Mouse (Mus musculus) gastrocnemius, postnatal 25 days (tissue): ENCODE data around the gene Ank3. TPM values are rescaled to one million over a fixed set of nuclear protein-coding genes. Genes with fewer than 3 reads are reported as not detected.

Experiments
- DNase-seq: peaks from one replicate; pipeline ENCODE4 v3.0.0; 2022
- total RNA-seq, 2 experiments: library from RNA; stranded (reverse); gene quantifications; 1 replicate in 1 of 2; 2 replicates in 1 of 2; pipeline ENCODE4 v1.2.3; 2021

The Ank3 gene
- total RNA-seq, 2 experiments from 2014 or later = 86.6 to 98.7 TPM

DNA sequence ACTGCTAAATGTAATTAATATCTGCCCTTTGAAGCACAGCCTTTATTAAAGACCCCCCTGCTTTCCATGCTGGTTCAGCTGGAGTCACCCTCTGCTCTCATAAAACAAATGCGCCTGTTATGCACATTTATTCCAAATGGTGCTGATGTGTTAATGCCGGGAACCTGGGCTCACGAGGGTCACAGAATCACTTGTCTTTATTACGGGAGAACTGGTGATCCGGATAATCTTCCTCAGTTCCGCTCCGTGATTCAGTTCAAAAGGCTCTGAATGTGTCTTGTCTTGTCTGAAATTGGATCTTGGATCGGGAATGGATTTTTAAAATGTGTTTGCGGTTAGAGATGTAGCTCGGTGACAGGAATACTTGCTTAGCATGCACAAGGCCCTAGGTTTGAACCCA, 321.9 kb downstream of the Ank3 start:
- DNase-seq = no peak

DNA sequence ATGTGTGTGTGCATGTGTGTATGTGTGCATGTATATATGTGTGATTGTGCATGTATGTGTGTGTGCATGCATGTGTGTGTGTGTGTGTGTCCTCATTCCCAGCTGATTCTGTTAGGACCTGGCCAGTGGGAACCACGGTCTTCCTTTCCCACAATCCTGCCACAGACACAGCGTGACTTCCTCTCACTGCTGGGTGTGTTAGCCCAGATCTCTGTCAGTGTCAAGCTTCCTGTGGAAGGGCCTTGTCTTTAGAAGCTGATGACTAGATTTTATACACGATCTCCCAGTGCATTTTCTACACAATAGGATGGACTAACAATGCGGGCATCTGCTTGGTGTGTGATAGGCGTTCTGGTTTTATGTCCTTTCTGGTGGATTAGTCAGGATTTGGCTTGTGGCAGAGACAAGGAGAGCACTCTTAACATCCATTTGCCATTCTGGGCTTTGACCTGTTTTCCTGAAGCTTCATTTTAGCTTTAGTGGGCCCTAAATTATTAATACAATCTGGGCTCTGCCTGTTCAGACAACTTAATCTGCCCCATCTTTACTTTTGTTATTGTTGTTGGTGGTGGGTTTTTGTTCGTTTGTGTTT, 322.4 kb downstream of the Ank3 start:
- no peak for DNase-seq

DNA sequence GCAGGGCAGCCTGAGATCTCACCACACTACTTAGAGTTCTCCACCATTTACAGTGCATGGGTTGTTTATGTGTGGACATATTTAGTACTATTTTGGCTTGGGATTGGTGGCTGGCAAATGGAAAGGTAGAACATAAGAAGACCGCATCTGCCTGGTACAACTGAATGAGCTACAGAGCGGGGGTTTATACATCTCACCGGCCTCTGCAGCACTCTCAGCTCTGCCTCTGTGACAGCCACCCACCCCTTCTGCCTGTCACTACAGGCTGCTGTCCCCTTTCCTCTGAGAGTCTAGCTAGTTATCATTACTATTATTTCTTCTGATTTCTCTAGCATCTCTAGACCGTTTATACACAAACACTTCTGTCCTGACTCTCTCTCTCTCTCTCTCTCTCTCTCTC, 325.6 kb downstream of the Ank3 start:
- no peak for DNase-seq

DNA sequence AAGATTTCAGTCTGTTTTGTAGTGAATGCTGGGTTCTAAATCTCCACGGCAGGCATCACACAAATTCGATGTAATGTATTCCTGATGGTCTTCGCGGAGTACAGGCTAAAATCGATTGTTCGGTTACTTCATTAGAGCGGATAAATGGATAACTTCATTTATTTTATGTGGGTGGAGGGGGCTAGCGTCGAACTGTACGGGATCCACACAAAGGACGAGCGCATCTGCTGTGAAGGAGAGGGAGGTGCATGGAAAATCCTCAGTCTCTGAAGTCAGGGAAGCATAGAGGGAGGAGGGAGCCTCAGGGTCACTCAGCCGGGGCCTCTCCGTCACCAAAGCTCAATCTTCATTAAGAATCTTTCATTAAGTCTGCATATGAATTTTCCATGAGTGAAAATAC, 326.5 kb downstream of the Ank3 start:
- no peak for DNase-seq

DNA sequence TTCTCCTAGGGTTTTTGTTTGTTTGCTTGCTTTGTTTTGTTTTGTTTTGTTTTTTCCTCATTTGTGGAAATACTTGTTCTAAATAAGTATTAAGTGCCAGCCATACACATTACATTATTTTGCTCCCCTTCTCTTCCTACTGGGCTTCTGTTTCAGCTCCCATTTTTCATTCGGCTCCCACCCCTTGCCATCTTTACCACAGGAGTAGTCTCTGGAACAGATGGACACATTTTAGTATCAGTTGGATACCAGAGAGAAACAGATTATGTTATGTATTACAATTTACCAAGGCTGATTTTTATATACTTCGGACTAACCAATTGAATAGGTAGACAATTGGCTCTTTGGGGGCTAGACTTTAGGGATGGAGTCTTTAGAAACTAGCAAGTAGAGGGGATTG, 327.7 kb downstream of the Ank3 start:
- no peak for DNase-seq

DNA sequence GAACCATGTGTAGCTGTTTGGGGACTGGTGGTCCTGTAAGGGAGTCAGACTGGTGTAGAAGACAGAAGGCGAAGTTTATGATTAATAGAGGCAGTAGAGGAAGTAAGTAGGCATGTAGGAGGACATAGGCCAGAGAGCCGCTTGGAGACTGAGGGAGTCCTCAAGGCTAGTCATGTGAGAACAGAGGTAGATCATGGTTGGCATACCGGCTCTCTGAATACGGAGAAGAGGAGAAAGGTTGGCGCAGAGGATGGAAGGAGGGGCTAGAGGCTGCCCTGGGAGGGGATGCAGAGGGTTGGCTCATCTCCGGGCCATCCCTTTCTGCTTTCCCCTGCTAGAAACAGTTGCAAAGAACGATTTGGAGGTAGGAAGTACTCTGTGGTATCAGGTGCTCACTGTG, 328.2 kb downstream of the Ank3 start:
- no peak for DNase-seq

DNA sequence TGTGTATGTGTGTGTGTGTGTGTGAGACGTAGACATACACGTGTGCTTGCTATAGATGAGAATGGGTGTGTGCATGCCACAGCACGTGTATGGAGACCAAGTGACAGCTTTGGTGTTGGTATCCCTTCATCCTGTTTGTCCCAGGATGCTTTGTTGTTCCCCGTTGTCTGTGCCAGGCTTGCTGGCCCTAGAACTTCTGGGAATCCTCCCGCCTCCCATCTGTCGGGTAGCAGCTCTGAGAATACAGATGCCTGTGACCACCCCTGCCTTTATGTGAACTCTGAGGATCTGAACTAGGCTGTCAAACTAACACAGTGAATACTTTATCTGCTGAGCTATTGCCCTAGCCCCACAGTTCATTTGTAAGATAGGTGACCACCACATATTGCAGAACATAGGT, 330.3 kb downstream of the Ank3 start:
- no peak for DNase-seq

DNA sequence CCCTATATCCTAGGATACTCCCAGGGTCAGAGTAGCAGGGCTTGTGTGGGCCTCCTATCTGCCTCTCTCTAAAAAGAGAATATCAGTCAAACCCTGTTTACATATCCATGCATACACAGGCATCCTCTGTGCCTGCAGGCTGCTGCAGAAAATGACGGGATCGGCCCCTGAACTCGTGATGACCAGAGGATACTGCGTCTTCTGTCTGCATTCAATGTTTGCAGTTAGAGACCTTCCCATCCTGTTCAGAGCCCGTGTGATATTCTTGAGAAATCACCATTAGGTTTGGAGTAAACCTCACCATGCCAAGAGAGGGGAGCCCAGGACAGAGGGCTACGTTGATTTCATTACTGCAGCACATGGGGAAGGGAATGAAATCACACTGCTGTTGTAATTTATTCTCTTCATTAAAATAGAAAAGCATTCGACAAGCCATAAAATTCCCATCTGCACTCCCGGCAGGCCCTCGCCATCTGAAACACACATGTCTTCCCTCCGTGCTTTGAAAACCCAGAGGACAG, 331.8 kb downstream of the Ank3 start:
- no peak for DNase-seq

DNA sequence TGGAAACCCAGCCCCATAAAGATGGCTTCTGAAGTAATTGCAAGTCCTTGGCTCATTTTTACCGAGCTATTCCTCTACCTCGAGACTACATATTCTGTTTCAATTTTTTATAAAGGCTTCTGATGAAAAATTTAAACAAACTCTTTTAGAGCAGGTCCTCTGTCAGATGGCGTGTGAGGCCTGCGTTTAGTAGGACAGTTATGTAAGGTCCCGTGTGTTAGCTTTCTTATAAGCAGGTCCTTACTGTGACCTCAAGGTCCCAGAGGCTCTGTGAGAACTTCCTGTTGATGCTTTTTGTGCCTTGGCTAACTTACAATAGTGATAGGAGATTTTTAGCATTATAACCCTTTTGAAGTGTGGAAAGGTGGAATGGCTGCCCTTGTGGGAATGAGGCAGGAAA, 332.8 kb downstream of the Ank3 start:
- no peak for DNase-seq

DNA sequence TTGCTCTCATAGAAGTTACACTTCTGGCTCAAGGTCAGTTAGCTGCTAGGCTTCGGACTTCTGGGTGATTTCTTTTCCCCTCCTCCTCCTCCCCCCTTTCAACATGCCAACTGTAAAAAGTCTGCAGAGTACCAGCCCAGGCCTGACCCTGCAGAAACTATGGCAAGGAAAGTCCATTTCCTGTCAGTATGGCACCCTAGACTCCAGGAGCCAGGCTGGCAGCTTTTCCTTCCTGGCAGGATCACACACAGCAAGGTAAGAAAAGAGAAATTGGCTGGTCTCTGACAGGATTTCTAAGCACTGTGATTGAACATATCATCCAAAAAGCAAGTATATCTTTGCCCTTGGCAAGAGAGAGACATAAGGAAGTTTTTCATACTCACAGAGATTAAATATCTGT, 333.3 kb downstream of the Ank3 start:
- no peak for DNase-seq

DNA sequence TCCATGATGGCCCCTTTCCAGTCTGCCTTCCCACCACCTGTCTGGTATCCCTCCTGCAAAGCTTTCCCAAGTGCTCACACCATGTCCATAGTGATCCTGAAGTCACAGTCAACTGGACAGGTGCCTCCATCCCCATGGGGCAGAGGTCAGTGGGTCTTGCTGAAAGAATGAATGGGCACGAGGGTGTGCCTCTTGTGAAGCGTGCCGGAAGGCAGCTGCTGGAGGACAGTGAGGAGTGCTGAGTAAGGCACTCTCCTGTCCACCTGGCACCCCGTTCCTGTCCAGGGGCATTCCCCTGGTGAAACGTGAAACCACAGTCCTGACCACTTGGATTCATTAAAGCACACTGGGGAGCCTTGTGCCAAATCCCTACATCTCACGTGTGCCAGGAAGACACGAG, 337.7 kb downstream of the Ank3 start:
- peak; percentile 25 for DNase-seq

DNA sequence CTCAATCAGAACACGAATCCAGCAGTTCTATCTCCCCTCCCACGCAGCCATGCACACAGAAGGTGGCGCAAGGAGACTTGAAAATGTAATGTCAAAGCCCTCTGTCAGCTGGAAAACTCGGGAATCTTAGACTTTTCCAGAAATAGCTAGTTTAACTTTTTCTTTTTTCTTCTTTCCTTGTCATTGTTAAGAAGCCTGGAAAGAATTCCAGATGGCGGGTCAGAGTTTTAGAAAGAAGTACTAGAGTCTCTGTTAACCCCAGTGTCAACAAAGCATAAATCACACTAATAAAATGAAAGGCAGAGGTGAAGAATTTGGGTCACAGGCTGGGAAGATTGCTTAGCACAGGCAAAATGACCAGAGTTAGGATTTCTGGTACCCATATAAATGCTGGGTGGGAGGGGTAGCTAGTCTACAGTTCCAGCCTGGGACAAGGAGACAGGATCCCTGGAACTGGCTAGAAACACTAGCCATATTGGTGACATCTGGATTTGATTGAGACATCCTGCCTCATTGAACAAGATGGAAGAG, 340.2 kb downstream of the Ank3 start:
- DNase-seq = no peak

DNA sequence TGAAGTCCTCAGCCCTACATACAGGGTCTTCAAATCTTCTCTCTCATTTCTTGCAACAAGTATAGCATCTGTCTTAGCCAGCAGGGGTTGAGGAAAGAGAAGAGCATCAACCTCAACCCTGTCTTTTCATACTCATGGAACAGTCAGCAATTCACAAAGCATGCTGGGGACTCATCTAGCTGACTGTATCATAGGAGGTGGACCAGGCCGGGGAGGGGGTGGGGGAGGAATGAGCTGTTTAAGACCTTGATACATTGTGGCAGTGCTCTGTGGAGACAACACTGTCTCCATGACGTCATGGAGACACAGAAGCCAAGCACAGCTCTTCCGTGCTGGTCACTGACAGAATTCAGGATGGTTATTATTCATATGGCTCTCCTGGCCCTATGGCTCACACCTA, 344.0 kb downstream of the Ank3 start:
- DNase-seq = no peak

DNA sequence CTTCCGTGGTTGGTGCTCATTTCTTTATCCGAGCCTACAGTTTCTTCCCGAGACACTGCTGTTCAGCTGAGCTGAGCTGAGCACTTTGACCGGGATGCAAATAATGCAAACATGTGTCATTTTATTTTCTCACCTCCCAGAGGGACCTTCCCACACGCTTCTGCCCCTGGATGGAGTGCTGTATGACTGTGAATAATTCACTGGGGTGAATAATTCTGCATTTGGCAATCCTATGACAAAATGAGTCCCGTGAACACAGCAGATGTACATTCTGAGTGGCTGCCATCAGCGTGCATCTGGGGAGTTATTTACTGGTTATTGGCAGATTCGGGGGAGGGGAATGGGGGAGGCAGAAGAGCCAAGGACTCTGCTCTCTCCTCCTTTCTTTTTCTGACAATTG, 345.6 kb downstream of the Ank3 start:
- no peak for DNase-seq

DNA sequence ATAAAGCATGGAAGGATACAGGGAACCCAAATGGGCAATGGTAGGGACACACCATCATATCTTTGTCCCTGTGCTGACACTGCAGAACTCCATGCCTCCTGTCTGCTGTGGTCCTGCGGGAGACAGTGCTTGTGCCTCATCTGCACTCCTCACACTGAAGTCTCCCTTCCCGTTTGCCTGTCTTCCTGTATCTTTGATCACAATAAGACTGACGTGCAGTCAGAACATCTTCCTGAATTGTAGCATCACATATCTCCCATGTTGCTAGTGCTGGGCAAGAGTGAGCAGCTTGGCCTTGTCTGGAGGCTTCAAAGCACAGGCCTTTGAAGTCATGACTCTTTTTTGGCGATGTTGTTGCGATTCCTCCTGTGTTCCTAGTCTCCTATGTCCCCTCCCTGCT, 346.3 kb downstream of the Ank3 start:
- no peak for DNase-seq

DNA sequence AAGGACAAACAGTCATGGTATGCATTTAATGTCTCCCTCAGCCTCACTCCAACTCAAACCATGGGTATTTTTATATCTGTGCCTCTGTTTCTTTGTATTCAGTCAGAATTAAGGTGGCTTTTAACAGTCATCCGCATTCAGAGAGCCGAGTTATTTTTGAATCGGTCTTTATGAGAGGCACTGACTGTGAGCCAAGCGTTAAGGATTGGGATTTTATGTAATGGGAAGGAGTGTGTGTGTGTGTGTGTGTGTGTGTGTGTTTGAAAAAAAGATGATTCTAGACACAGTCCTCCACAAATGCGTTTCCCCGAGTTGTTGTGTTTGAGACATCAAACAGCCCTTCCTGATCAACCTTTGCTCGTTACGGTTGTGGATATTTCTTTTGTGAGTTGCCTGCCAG, 347.7 kb downstream of the Ank3 start:
- DNase-seq = no peak

DNA sequence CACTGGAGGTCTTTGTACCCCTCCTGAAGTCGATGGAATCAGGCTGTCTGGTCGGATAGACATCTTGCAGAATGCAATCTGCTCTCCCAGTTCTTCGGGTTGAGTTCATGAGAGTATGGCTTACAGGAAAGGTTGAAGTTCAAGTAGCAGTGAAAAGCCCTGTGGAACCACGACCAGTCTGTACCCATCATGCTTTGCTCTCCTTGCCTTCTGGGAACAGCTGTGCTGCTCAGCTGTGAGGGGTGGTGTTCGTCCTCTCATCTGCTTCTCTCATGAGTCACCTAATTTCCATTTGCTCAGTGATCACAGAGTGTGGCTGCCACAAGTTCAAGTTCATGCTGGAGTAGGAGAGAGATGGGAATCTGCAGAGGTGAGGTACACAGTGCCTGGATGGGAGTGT, 348.2 kb downstream of the Ank3 start:
- DNase-seq = no peak

DNA sequence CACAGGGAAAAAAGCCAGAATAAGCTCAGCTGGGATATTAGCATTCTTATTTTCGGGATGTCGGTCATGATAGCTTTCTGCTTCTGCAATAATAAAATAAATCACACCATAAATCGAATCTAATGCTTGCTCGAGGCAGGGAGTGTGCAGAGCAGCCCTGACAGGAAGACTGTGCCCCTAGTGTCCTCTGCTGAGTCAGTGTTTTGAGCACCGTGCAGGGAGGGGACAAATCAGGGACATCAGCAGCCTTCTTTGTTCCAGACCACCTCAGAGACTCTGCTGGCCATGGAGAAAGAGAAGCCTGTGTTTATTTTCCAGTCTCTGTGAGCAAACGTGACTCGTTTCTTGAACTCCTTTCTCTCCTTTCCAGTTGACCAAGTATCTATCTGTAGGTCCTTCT, 352.8 kb downstream of the Ank3 start:
- DNase-seq = no peak

DNA sequence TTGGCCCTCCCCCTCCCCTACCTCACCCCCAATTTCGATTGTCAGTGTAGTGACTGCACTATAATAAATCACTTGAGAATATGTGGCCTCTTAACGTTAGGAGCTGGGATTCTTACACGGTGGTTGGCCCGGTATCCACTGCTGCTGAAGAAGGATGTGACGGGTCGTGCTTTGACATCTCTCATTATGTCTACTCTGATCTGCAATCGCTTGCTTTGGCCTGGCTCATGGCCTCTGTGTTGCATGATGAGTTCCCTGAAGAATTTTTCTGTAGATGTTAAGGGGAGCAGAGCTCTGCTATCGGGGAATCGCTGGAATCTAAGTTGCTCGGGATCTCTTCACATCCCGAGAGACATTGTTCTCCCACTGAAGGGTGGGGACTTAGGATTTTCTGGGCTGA, 354.9 kb downstream of the Ank3 start:
- no peak for DNase-seq

DNA sequence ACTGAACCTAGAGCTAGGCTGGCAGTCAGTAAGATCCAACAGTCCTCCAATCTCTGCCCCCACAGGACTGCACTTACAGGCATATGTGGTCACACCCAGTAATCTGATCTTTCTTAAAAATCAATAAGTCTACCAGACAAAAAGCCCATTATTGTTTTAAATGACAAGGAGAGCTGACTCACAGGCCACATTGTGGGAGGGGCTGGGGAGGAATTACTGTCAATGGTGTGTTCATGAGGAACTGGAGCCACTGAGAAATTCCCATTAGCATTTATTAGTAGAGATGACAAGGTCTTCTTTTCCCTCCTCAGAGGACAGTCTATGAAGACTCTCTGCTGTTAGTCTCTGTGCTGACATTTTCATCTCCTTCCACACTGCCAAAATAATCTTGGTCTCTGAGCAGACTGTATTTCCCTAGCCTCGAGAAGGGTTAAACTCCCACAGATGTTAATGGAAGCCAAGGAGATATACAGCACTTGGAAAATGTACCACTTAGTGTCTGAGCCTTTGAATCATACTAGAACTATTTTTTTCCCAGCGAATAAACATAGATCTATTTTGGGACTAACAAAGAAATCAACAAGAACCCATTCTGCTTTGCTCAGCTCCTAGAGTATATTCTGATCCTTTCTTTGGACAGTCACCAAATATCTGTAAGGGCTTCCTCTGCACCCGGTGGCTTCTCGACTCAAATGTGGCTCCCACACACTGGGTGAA, 358.5 kb downstream of the Ank3 start:
- DNase-seq = no peak

DNA sequence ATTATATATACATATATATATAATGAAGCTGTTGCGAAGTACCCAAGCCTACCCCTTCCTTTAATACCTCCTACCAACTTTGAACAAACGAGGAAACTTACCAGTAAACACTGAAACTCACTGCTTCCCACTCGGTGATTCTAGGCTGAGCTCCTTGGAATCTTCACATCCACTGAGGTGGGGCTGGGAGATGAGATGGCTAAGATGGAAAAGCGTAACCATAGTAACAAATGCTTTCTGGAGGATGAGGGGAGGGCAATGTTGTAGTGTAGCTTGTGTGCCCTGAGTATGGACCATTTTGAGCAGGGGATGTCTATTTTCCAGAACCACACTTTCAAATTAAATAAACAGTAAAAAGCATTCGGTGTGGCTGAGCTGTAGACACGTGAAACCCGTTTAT, 364.4 kb downstream of the Ank3 start:
- DNase-seq = no peak

DNA sequence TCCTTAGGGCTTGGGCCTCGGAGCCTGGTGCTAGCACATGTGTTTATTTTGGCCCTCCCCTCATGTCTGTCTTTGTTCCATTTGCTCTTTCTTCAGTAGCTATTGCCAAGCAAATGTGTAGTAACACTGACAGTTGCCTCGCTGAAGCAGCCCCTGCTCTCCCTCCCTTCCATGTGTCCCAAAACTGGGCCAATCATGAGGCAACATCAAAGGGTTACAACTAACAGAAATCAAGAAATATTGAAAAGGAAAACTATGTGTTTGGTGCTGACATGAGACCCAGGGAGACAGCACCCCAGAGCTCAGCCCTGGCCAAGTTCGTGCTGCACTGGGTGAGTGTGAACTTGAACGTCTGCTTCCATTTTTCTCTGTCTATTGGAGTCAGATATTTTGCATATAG, 365.8 kb downstream of the Ank3 start:
- no peak for DNase-seq

DNA sequence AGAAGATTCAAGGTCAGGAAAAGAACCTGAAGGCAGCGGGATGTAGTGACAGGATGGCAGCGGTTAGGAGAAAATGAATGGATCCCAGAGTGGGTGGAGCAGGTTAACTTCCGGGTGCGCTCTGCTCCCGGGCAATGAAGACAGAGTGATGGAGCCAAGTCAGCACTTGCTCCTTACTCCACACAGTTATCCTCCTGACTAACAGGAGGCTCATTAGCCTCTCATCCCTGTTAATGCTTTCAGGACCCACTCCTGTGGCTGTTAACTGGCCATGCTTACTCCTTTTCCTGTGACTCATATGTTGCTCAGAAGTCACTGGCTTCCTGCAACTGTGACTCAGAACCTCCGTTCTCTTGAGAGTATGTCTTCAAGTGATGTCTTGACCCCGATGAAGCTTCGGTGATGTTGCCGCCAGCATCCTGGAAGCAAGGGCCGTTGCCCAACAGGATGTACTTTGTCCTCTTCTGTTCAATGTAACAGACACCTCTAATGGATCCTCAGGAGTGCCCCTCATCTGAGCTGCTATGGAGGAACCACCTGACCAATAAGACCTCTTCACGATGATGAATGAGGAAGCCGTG, 378.6 kb downstream of the Ank3 start:
- DNase-seq = no peak

DNA sequence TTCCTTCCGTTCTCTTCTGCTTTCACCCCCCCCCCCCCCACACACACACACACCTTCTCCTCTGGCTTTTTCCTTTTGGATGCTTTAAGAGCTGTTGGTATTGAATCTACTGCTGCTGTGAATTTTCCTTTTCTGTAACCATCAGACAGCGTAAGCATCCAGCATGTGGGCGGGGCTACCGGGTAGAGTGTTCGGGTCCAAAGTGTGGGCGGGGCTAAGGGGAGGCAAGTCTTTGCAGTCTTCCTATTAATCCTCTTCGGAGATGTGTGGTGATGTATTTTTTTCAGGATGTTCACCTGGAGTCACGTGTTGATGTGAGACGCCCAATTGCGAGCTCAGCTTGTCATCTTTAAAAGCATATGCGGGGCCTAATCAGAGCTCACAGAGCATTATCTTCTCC, 379.2 kb downstream of the Ank3 start:
- no peak for DNase-seq
